Mouse (Mus musculus) heart, embryonic 15.5 days (tissue): ENCODE data around the gene Atg7. TPM values are rescaled to one million over a fixed set of nuclear protein-coding genes. Genes with fewer than 3 reads are reported as not detected.

Experiments used
- ATAC-seq: fragments of 200-750 bp; cut with Nextera tagmentation; replicated peaks from 2 replicates; pipeline ENCODE4 v1.8.0; 2017; ENCODE audit warnings: low read depth, moderate TSS enrichment; ENCODE audit not compliant: insufficient number of reproducible peaks, insufficient read depth, low FRiP score
- H3K27ac ChIP-seq: fragments of 300-500 bp; sonication (generic); 2 replicates; pipeline ENCODE4 v1.5.1; 2015; ENCODE audit warnings: mild to moderate bottlenecking, inconsistent platforms
- H3K27me3 ChIP-seq: fragments of 300-500 bp; sonication (generic); 2 replicates; pipeline ENCODE4 v1.6.1; 2015; ENCODE audit warnings: inconsistent platforms
- H3K36me3 ChIP-seq: fragments of 300-500 bp; sonication (generic); 2 replicates; pipeline ENCODE4 v1.6.1; 2015; ENCODE audit warnings: mild to moderate bottlenecking, inconsistent platforms
- H3K4me1 ChIP-seq: fragments of 300-500 bp; sonication (generic); replicated peaks from 2 replicates; pipeline ENCODE4 v1.6.1; 2015; ENCODE audit warnings: inconsistent platforms
- H3K4me2 ChIP-seq: fragments of 300-500 bp; sonication (generic); 2 replicates; pipeline ENCODE4 v1.6.1; 2015; ENCODE audit warnings: inconsistent platforms, mild to moderate bottlenecking, moderate library complexity
- H3K4me3 ChIP-seq: fragments of 300-500 bp; sonication (generic); 2 replicates; pipeline ENCODE4 v1.5.1; 2015; ENCODE audit warnings: mild to moderate bottlenecking, inconsistent platforms
- H3K9ac ChIP-seq: fragments of 300-500 bp; sonication (generic); 2 replicates; pipeline ENCODE4 v1.6.1; 2015; ENCODE audit warnings: mild to moderate bottlenecking, inconsistent platforms
- H3K9me3 ChIP-seq: fragments of 300-500 bp; sonication (generic); replicated peaks from 2 replicates; pipeline ENCODE4 v1.6.1; 2016; ENCODE audit warnings: inconsistent platforms
- WGBS: fragments of 180-500 bp; shearing (Covaris S2); methylation state at CpG from one replicate; pipeline ENCODE4 v1.1.7; 2015; ENCODE audit warnings: mixed read lengths; 5-methylcytosine and 5-hydroxymethylcytosine counted together
- polyA plus RNA-seq: library from polyadenylated mRNA; unstranded; fragments of >200 nt; fragmentation: Nextera tagmentation; extraction: Ambion mirVana; gene quantifications from 2 replicates; pipeline ENCODE4 v1.2.1, GENCODE M21; 2015

Gene Atg7
- polyA plus RNA-seq, 1 experiment from 2014 or later = 15.1 TPM

- Histone ChIP-seq H3K4me1 (peaks cover 76% of the 10 kb centered on the region), H3K4me3 (no peak overlapping the region), H3K27ac (no peak overlapping the region), H3K36me3 (peaks cover 5% of the 10 kb centered on the region; the same call in 1 of the 2 replicates), H3K27me3 (no peaks in the 10 kb centered on the region), H3K9ac (no peak overlapping the region), H3K4me2 (no peak overlapping the region), H3K9me3 (no peaks in the 10 kb centered on the region)
- 91% methylated on average over 6 of the region's 6 CpGs for WGBS
- ATAC-seq = no peak
Measured at GRCm38 (mm10) chr6:114907459-114907858, 264.6 kb downstream of the Atg7 start.

DNA sequence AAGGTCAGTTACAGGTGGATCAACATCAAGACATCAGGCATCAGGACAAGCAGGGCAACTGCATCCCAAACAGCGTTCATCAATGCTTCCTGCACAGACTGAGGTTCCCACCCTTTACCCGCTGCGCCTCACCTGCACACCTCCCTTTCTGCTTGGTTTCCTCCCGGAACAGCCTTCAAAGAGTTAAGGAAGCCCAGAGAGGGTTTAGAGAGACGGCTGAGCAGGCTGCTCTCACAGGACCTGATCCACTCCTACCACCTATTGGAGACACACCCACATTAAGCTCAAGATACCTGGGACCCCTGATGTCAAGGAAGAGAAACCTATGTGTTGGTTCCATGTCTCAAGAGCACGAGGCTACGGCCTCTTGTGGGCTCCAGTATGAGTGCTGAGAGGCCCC lies 266.9 kb downstream of the Atg7 start:
- H3K27me3 ChIP-seq = no peaks in the 10 kb centered on the region
- H3K4me1 ChIP-seq = peaks cover 75% of the 10 kb centered on the region
- H3K4me2 ChIP-seq = no peak overlapping the region
- no peak overlapping the region for H3K4me3 ChIP-seq
- H3K36me3 ChIP-seq = peaks cover 5% of the 10 kb centered on the region; the same call in 1 of the 2 replicates
- H3K9ac ChIP-seq = no peak overlapping the region
- no peak overlapping the region for H3K27ac ChIP-seq
- no peaks in the 10 kb centered on the region for H3K9me3 ChIP-seq
- no peak for ATAC-seq
- WGBS = 81% methylated on average over 7 of the region's 7 CpGs

Other genes starting within 250 kb of the Atg7 start
- 0.04 TPM in 1 of 2 replicates, not detected in the other for gene Hrh1, start 245.2 kb upstream of the Atg7 start, polyA plus RNA-seq